Mouse (Mus musculus) liver, embryonic 16.5 days (tissue): ENCODE measurements at regions not wholly inside any gene's neighbourhood (a gene's known extent, or its start where the extent isn't known, plus 50 kb on each side); places are given as distances from the start of the nearest gene placed in this dataset.

ENCODE experiments used
- ATAC-seq: fragments of 200-750 bp; cut with Nextera tagmentation; 2 replicates; pipeline ENCODE4 v1.8.0; 2017; ENCODE audit warnings: low read depth, mild to moderate bottlenecking, moderate number of reproducible peaks, moderate library complexity
- H3K27ac ChIP-seq: fragments of 300-500 bp; sonication (generic); 2 replicates; pipeline ENCODE4 v1.5.1; 2014; ENCODE audit warnings: mild to moderate bottlenecking, low read length
- H3K27me3 ChIP-seq: fragments of 300-500 bp; sonication (generic); 2 replicates; pipeline ENCODE4 v1.6.1; 2014; ENCODE audit warnings: low read depth, low read length, mixed read lengths; ENCODE audit not compliant: control insufficient read depth, insufficient read depth
- H3K36me3 ChIP-seq: fragments of 300-500 bp; sonication (generic); 2 replicates; pipeline ENCODE4 v1.6.1; 2014; ENCODE audit warnings: mild to moderate bottlenecking; ENCODE audit not compliant: control insufficient read depth, insufficient read depth
- H3K4me1 ChIP-seq: fragments of 300-500 bp; sonication (generic); 2 replicates; pipeline ENCODE4 v1.6.1; 2014; ENCODE audit warnings: low read depth, low read length, mixed read lengths; ENCODE audit not compliant: control insufficient read depth
- H3K4me2 ChIP-seq: fragments of 300-500 bp; sonication (generic); 2 replicates; pipeline ENCODE4 v1.6.1; 2014; ENCODE audit warnings: low read depth, low read length, mixed read lengths
- H3K4me3 ChIP-seq: fragments of 300-500 bp; sonication (generic); 2 replicates; pipeline ENCODE4 v1.5.1; 2014; ENCODE audit warnings: low read depth, mild to moderate bottlenecking, low read length
- H3K9ac ChIP-seq: fragments of 300-500 bp; sonication (generic); 2 replicates; pipeline ENCODE4 v1.6.1; 2014; ENCODE audit warnings: low read depth, low read length
- H3K9me3 ChIP-seq: fragments of 300-500 bp; sonication (generic); replicated peaks from 2 replicates; pipeline ENCODE4 v1.6.1; 2016; ENCODE audit warnings: low read length; ENCODE audit not compliant: control insufficient read depth
- WGBS: fragments of 180-500 bp; shearing (Covaris S2); extraction: QIAGEN DNeasy Blood & Tissue Kit; methylation state at CpG from one replicate; pipeline ENCODE4 v1.1.7; 2014; ENCODE audit not compliant: insufficient replicate concordance; 5-methylcytosine and 5-hydroxymethylcytosine counted together

DNA sequence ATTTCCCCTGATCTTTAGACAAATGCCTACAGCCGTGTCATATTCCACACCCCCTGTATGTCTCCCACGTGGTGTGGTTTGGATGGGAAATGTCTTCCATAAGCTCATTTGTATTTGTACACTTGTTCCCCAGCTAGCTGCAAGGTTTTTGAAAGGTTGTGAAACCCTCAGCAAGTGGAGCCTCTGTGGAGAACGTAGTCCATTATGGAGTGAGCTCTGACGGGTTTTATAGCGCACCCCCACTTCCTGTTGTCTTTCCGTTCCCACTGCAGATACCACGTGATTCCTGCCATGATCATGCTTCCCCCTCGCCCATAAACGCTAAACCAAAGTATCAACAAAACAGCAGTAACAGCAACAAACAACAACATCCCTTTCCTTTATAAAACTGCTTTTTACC is 145.6 kb upstream of the Fn1 start:
- no peak for ATAC-seq
- WGBS: 24% methylated on average over 9 of the region's 9 CpGs
- H3K27ac ChIP-seq: no peak overlapping the region
- no peak overlapping the region for H3K4me3 ChIP-seq
- H3K4me2 ChIP-seq: no peak overlapping the region
- H3K27me3 ChIP-seq: no peaks in the 10 kb centered on the region
- H3K9ac ChIP-seq: no peak overlapping the region
- H3K9me3 ChIP-seq: no peaks in the 10 kb centered on the region
- no peaks in the 10 kb centered on the region for H3K4me1 ChIP-seq
- no peaks in the 10 kb centered on the region for H3K36me3 ChIP-seq

DNA sequence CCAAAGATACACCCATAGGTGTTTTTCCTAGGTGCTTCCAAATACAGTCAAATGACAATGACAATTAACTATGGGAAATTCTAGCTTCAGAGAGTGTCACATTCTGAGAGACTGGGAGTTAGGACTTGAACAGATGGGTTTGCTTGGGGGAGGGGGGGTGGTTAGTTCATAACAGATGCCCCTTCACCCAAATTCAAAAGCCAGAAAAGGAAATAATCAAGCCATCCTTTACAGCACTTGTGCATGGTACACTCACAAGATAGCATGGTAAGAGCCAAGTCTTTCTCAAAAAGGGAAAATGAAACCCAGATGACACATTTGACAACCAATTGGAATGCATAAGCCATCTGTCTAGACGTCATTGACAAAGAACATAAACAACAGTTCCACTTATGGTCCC is 135.4 kb upstream of the Fn1 start:
- no peak overlapping the region for H3K4me2 ChIP-seq
- H3K4me1 ChIP-seq: no peaks in the 10 kb centered on the region
- WGBS: 53% methylated on average over 1 of the region's 1 CpGs
- no peak overlapping the region for H3K27ac ChIP-seq
- H3K9ac ChIP-seq: no peak overlapping the region
- H3K36me3 ChIP-seq: no peaks in the 10 kb centered on the region
- no peaks in the 10 kb centered on the region for H3K9me3 ChIP-seq
- no peak overlapping the region for H3K4me3 ChIP-seq
- no peaks in the 10 kb centered on the region for H3K27me3 ChIP-seq
- ATAC-seq: no peak

DNA sequence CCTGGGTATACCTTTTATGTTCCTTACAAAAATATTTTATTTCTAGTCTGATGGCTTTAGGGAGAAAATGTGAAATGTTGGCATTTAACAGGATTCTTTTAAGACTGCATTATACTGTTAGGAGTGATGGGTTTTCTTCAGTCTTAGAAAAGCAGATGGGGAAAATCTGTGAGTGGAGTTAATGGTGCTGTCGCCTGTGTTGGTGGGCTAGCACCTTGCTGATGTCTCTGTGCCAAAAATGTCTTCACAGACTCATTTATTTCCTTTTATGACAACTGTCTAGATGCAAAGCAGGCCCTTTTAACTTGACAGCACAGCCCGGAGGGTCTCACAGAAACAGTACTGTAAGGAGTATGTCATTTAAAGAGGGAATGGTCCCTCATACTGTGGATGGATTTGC is 131.9 kb upstream of the Fn1 start:
- Histone ChIP-seq H3K9ac (no peak overlapping the region), H3K36me3 (no peaks in the 10 kb centered on the region), H3K27ac (no peak overlapping the region), H3K4me3 (no peak overlapping the region), H3K4me1 (no peaks in the 10 kb centered on the region), H3K4me2 (no peak overlapping the region), H3K27me3 (no peaks in the 10 kb centered on the region), H3K9me3 (no peaks in the 10 kb centered on the region)
- WGBS: 55% methylated on average over 2 of the region's 2 CpGs
- no peak for ATAC-seq

DNA sequence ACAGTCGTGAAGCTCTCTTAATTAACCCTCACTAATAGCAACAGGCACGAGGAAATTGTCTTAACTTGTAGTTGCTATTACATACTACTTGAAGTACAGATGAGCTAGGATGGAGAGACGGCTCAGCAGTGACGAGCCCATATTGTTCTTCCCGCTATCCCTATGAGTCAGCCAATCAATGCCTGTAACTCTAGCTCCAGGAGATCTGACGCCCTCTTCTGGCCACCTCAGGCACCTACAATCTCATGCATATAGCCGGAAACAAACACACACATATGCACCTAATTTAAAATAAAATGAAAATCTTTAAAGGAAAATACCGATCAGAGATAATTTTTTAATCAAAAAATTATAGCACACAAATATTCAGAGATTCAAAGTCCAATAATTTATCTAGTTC is 125.3 kb upstream of the Fn1 start:
- Histone ChIP-seq H3K9ac (no peak overlapping the region), H3K36me3 (no peaks in the 10 kb centered on the region), H3K4me2 (no peak overlapping the region), H3K4me1 (no peaks in the 10 kb centered on the region), H3K27me3 (no peaks in the 10 kb centered on the region), H3K4me3 (no peak overlapping the region), H3K27ac (no peak overlapping the region), H3K9me3 (no peaks in the 10 kb centered on the region)
- 72% methylated on average over 8 of the region's 8 CpGs for WGBS
- no peak for ATAC-seq

DNA sequence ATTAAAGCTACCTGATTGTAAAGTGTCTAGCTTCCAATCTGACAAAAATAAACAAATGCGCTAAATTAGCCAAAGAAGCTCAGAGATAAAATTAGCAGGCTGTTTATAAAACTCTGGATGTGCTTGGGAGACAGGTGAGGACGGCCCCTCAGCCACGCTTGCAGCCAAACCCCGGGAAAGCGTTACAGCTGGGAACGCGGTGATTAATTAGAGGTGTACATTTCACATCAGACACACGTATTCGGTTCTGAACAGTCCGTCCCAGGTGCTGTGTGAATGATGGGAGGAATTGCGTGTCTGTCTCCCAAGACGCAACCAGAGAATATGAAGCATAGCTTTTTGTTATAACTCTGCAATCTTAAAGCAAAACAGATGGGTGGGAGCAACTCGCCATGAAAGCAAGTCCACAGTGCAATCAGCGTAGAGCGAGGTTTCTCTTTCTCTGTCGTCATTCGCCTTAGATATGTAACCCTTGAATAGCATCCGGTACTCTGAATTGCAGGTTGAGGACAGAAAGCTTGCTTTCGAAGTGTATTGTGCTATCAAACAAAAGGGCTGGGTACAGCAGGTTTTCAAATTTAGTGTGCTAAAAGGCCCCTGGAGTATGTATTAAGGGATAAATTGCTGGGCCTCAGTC is 123.0 kb upstream of the Fn1 start:
- Histone ChIP-seq H3K36me3 (no peaks in the 10 kb centered on the region), H3K4me3 (no peak overlapping the region), H3K4me2 (no peak overlapping the region), H3K27me3 (no peaks in the 10 kb centered on the region), H3K4me1 (no peaks in the 10 kb centered on the region), H3K9me3 (no peaks in the 10 kb centered on the region), H3K27ac (no peak overlapping the region), H3K9ac (no peak overlapping the region)
- WGBS: 78% methylated on average over 19 of the region's 19 CpGs
- no peak for ATAC-seq

DNA sequence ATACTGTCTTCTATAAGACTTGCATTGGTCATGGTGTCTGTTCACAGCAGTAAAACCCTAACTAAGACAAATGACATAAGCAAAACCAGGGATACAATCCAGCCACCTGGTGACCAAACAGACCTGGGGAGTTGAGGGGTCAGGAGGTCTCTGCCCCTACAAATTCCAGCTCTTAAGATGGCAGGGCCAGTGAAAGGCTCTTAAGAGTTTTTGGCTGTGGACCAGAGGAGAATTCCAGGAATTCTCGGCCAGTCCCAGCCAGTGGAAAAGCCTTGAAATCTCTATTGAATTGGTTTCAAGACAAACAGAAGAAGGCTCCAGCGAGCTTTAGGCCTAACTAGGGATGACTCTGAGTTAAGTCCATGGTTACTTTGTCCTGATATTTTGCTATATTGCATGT is 119.5 kb upstream of the Fn1 start:
- Histone ChIP-seq H3K9ac (no peak overlapping the region), H3K27ac (no peak overlapping the region), H3K4me3 (no peak overlapping the region), H3K9me3 (no peaks in the 10 kb centered on the region), H3K36me3 (no peaks in the 10 kb centered on the region), H3K4me2 (no peak overlapping the region), H3K4me1 (no peaks in the 10 kb centered on the region), H3K27me3 (no peaks in the 10 kb centered on the region)
- 48% methylated on average over 2 of the region's 2 CpGs for WGBS
- no peak for ATAC-seq

DNA sequence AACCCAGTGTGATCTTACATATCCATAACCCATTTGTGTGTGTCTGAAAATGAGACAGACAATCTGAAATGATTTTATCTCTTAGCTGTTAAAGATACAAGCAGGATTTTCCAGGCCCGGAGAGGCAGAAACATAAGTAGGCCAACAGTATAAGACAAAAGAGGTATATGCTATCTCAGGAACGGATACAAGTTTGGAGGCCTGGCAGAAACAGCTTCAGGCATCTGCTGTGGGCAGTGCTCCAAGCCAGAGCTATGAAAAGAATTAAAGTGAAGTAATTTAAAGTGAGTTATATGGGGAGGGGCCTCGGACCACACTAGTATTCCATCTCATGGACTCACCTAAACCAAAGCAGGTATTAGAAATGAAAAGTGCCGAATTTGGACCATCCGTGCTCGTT is 118.8 kb upstream of the Fn1 start:
- Histone ChIP-seq H3K27ac (no peak overlapping the region), H3K4me1 (no peaks in the 10 kb centered on the region), H3K27me3 (no peaks in the 10 kb centered on the region), H3K36me3 (no peaks in the 10 kb centered on the region), H3K9ac (no peak overlapping the region), H3K9me3 (no peaks in the 10 kb centered on the region), H3K4me2 (no peak overlapping the region), H3K4me3 (no peak overlapping the region)
- 74% methylated on average over 6 of the region's 6 CpGs for WGBS
- no peak for ATAC-seq

DNA sequence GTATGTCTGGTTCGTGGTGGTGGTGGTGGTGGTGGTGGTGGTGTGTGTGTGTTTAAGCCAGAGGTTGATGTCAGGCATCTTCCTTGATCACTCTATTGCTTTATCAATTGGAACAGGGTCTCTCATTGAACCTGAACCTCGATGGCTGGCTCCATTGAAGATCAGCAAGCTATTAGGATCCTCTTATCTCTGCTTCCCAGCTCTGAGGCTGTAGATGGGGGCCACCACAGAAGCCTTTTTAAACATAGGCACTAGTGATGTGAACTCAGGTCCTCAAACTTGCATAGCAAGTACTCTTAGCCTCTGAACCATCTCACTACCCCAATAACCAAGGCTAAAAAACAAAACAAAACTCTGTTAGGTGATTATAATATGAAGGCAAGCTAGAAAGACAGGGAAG is 116.6 kb upstream of the Fn1 start:
- H3K36me3 ChIP-seq: no peaks in the 10 kb centered on the region
- no peak overlapping the region for H3K9ac ChIP-seq
- H3K27me3 ChIP-seq: no peaks in the 10 kb centered on the region
- no peak overlapping the region for H3K4me2 ChIP-seq
- WGBS: 16% methylated on average over 2 of the region's 2 CpGs
- no peaks in the 10 kb centered on the region for H3K4me1 ChIP-seq
- no peak overlapping the region for H3K4me3 ChIP-seq
- no peaks in the 10 kb centered on the region for H3K9me3 ChIP-seq
- H3K27ac ChIP-seq: no peak overlapping the region
- ATAC-seq: no peak

DNA sequence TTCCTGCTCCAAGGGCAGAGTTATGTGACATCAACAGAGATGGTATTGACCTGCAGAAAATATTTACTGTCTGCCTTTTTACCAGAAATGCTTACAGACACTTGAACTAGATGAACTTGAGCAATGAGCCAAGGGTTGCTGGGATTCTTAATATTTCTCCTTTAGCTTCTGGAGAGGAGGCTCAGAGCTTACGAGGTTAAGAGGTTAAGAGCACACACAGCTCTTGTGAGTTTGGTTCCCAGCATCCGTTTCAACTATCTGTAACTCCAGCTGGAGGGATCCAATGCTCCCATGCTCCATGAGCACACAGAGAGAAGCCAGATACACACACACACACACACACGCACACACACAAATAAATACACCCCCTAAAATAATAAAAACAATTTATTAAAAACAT is 114.7 kb upstream of the Fn1 start:
- no peak for ATAC-seq
- WGBS: 63% methylated on average over 3 of the region's 3 CpGs

More for the DNA sequence above, 114.7 kb upstream of the Fn1 start:
- no peaks in the 10 kb centered on the region for H3K27me3 ChIP-seq
- H3K27ac ChIP-seq: no peak overlapping the region
- no peak overlapping the region for H3K4me2 ChIP-seq
- no peaks in the 10 kb centered on the region for H3K9me3 ChIP-seq
- no peaks in the 10 kb centered on the region for H3K36me3 ChIP-seq
- H3K4me3 ChIP-seq: no peak overlapping the region
- no peak overlapping the region for H3K9ac ChIP-seq
- H3K4me1 ChIP-seq: no peaks in the 10 kb centered on the region
